Mouse (Mus musculus) mouse trophoblast stem cell (cell line): ENCODE results near the gene Stxbp1.

Experiments used
- in situ Hi-C, 2 experiments: fragments of 300-500 bp; cut with MseI, MboI; formaldehyde crosslinking; loops; 2 replicates in 1 of 2; 3 replicates in 1 of 2; pipeline ENCODE4 v1.15.1; 2025

Gene Stxbp1

GRCm38 (mm10) chr2:32757056-32757845 lies 89.8 kb downstream of the Stxbp1 start, which contains the start of gene Tor2a:
Gene Tor2a (plus strand): TSS chr2:32757234.
- in situ Hi-C loops, result loop anchor here in 1 of 2 experiments (5.0 kb wide), 1 partner anchor 45 kb away; the partner anchor contains the start of gene Cdk9

GRCm38 (mm10) chr2:32756674-32757055 lies 90.4 kb downstream of the Stxbp1 start:
- in situ Hi-C loops, result loop anchor here in 1 of 2 experiments (5.0 kb wide), 1 partner anchor 44 kb away; the partner anchor contains the start of gene Cdk9

- in situ Hi-C loops, result no loop called here
Observed at GRCm38 (mm10) chr2:32752181-32752580, 94.9 kb downstream of the Stxbp1 start.

- in situ Hi-C loops, result no loop called here
Observed at GRCm38 (mm10) chr2:32751665-32752033, 95.4 kb downstream of the Stxbp1 start.

GRCm38 (mm10) chr2:32750887-32751664 lies 96.0 kb downstream of the Stxbp1 start:
- in situ Hi-C loops, result no loop called here

GRCm38 (mm10) chr2:32750199-32750598 lies 96.8 kb downstream of the Stxbp1 start:
- in situ Hi-C loops, result no loop called here

- in situ Hi-C loops, result no loop called here
Observed at GRCm38 (mm10) chr2:32749082-32749481, 98.0 kb downstream of the Stxbp1 start.

- in situ Hi-C loops, result no loop called here
Observed at GRCm38 (mm10) chr2:32744272-32744982, 102.6 kb downstream of the Stxbp1 start.

GRCm38 (mm10) chr2:32742173-32742531 lies 104.9 kb downstream of the Stxbp1 start:
- in situ Hi-C loops, result no loop called here

- in situ Hi-C loops, result no loop called here
Observed at GRCm38 (mm10) chr2:32741273-32742172, 105.5 kb downstream of the Stxbp1 start.

- in situ Hi-C loops, result no loop called here
Observed at GRCm38 (mm10) chr2:32740916-32741272, 106.2 kb downstream of the Stxbp1 start, which contains the start of gene 6330409D20Rik. Gene 6330409D20Rik (minus strand): TSS chr2:32741016.

- in situ Hi-C loops, result no loop called here
Observed at GRCm38 (mm10) chr2:32739311-32739710, 107.7 kb downstream of the Stxbp1 start.
